Mouse (Mus musculus) hindbrain, postnatal 0 days (tissue): ENCODE results near the gene Adgrl3. TPM values are rescaled to one million over a fixed set of nuclear protein-coding genes. Genes with fewer than 3 reads are reported as not detected.
A peak's percentile ranks its signal among the peaks of the same experiment; 100 is the strongest.

Experiments used
- ATAC-seq: fragments of 200-750 bp; cut with Nextera tagmentation; 2 replicates; pipeline ENCODE4 v1.8.0; 2017; ENCODE audit warnings: mild to moderate bottlenecking, moderate TSS enrichment, moderate library complexity
- DNase-seq: peaks from one replicate; pipeline ENCODE4 v3.0.0-alpha.2; 2015; ENCODE audit warnings: low spot score
- H3K27ac ChIP-seq: fragments of 300-500 bp; sonication (generic); 2 replicates; pipeline ENCODE4 v1.5.1; 2014; ENCODE audit warnings: mild to moderate bottlenecking
- H3K27me3 ChIP-seq: fragments of 300-500 bp; sonication (generic); 2 replicates; pipeline ENCODE4 v1.6.1; 2014; ENCODE audit warnings: low read length, mixed read lengths; ENCODE audit not compliant: insufficient read depth
- H3K36me3 ChIP-seq: fragments of 300-500 bp; sonication (generic); 2 replicates; pipeline ENCODE4 v1.6.1; 2014; ENCODE audit warnings: low read length, mixed read lengths; ENCODE audit not compliant: insufficient read depth
- H3K4me1 ChIP-seq: fragments of 300-500 bp; sonication (generic); 2 replicates; pipeline ENCODE4 v1.6.1; 2014; ENCODE audit warnings: antibody characterized with exemption, low read length, mixed read lengths; ENCODE audit not compliant: insufficient read depth
- H3K4me2 ChIP-seq: fragments of 300-500 bp; sonication (generic); 2 replicates; pipeline ENCODE4 v1.6.1; 2014; ENCODE audit warnings: low read depth, mild to moderate bottlenecking, low read length, moderate library complexity, mixed read lengths
- H3K4me3 ChIP-seq: fragments of 300-500 bp; sonication (generic); 2 replicates; pipeline ENCODE4 v1.5.1; 2014; ENCODE audit warnings: low read length
- H3K9ac ChIP-seq: fragments of 300-500 bp; sonication (generic); replicated peaks from 2 replicates; pipeline ENCODE4 v1.6.1; 2014; ENCODE audit warnings: mild to moderate bottlenecking, low read length, moderate library complexity, mixed read lengths
- H3K9me3 ChIP-seq: fragments of 300-500 bp; sonication (generic); 2 replicates; pipeline ENCODE4 v1.6.1; 2016; ENCODE audit warnings: low read length, mixed read lengths
- CTCF ChIP-seq: IDR thresholded peaks from 2 replicates; pipeline ENCODE4 v1.5.1; 2016; ENCODE audit warnings: antibody characterized with exemption, control low read depth, low read depth
- WGBS: fragments of 180-500 bp; shearing (Covaris S2); extraction: QIAGEN DNeasy Blood & Tissue Kit; methylation state at CpG from one replicate; pipeline ENCODE4 v1.1.7; 2014; 5-methylcytosine and 5-hydroxymethylcytosine counted together
- polyA plus RNA-seq: library from polyadenylated mRNA; unstranded; fragments of >200 nt; fragmentation: Nextera tagmentation; extraction: Ambion mirVana; gene quantifications from 2 replicates; pipeline ENCODE4 v1.2.1, GENCODE M21; 2015
- total RNA-seq: library from RNA; depleted of rRNA; stranded (reverse); fragments of >200 nt; gene quantifications from 2 replicates; pipeline ENCODE4 v1.2.3, GENCODE M21; 2014

Adgrl3 gene
- total and polyA plus RNA-seq, 2 experiments from 2014 or later, result 52.7 to 186 TPM

DNA sequence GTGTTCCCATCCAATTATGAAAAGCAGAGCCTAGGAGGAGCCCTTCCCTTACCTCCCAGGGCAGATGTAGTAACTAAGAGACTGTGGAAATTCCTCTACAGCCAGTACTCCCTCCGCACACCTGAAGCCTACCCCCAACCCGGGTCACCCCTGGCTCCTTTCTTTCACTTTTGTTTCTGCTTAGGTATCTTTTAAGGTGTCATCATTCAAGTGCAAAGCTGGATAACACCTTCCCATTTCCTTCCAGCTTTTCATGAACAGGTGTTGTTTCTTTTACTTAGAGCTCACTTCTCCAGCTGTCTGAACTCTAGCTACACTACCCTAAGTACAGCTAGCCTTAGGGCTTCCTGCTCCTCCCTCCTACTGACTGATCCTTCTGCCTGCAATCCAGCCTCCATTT lies 634.0 kb downstream of the Adgrl3 start:
- WGBS, result 57% methylated on average over 2 of the region's 2 CpGs
- no peak overlapping the region for H3K27ac ChIP-seq

DNA sequence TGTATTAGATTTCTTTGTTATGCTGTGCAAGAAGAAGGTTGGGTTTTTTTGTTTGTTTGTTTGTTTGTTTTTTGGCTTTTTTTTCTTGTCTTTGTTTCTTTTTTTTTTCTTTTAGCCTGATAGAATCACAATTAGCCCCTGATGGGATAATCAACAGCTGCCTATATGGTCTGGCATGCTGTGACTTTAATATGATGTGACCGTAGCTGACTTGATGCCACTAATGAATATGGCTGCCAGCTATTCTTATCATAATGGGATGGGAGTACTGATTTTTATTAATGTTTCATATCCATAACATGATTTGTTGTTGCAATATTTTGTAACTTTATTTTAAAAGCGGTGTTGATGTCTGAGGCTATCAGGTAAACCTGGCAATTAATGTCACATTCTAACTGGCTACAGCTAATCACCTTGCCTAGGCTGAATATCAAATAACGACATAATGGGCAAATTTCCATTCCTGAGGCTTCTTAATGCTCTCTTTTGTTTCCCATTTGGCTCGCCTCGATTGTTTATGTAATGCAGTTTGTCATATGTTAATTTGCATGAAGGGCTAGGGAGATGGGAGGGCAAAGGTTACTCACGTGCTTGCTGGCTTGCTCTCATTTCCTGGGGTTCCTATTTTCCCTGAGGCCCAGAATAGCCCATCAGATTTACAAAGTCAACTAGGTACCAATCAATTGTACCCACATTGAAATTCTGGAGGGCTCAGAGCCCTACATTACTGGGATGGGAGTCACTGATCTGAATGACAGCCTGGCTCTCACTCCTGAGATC lies 641.9 kb downstream of the Adgrl3 start:
- H3K4me2 ChIP-seq, result no peak overlapping the region
- no peak overlapping the region for H3K4me3 ChIP-seq
- TF ChIP-seq CTCF, result no peak
- no peaks in the 10 kb centered on the region for H3K9me3 ChIP-seq
- no peaks in the 10 kb centered on the region for H3K36me3 ChIP-seq
- H3K27me3 ChIP-seq, result no peaks in the 10 kb centered on the region
- H3K27ac ChIP-seq, result no peak overlapping the region
- ATAC-seq (0 out of 2 replicates have a peak, but pooled peaks have one; percentile 32), DNase-seq (peak; percentile 52)
- no peaks in the 10 kb centered on the region for H3K4me1 ChIP-seq
- H3K9ac ChIP-seq, result no peak overlapping the region
- 20% methylated on average over 6 of the region's 6 CpGs for WGBS

More for the DNA sequence above, 634.0 kb downstream of the Adgrl3 start:
- Histone ChIP-seq H3K4me2 (no peak overlapping the region), H3K4me3 (no peak overlapping the region), H3K4me1 (no peaks in the 10 kb centered on the region), H3K9me3 (no peaks in the 10 kb centered on the region), H3K27me3 (no peaks in the 10 kb centered on the region), H3K36me3 (no peaks in the 10 kb centered on the region), H3K9ac (no peak overlapping the region)
- DNase-seq, result no peak
- no peak for TF ChIP-seq CTCF
- no peak for ATAC-seq

- H3K4me3 ChIP-seq, result no peak overlapping the region
- 45% methylated on average over 4 of the region's 4 CpGs for WGBS
- H3K4me1 ChIP-seq, result no peaks in the 10 kb centered on the region
- ATAC-seq, result no peak
- H3K9me3 ChIP-seq, result no peaks in the 10 kb centered on the region
- no peak for DNase-seq
- H3K27ac ChIP-seq, result no peak overlapping the region
- H3K9ac ChIP-seq, result no peak overlapping the region
- H3K36me3 ChIP-seq, result no peaks in the 10 kb centered on the region
- TF ChIP-seq CTCF, result no peak
- no peak overlapping the region for H3K4me2 ChIP-seq
- H3K27me3 ChIP-seq, result no peaks in the 10 kb centered on the region
Observed at GRCm38 (mm10) chr5:81671025-81671424, 651.1 kb downstream of the Adgrl3 start.

- no peak overlapping the region for H3K4me3 ChIP-seq
- H3K4me2 ChIP-seq, result no peak overlapping the region
- no peak overlapping the region for H3K27ac ChIP-seq
- H3K27me3 ChIP-seq, result no peaks in the 10 kb centered on the region
- no peaks in the 10 kb centered on the region for H3K4me1 ChIP-seq
- H3K36me3 ChIP-seq, result no peaks in the 10 kb centered on the region
- H3K9ac ChIP-seq, result no peak overlapping the region
- no peaks in the 10 kb centered on the region for H3K9me3 ChIP-seq
- DNase-seq (no peak), ATAC-seq (no peak)
- WGBS, result 89% methylated on average over 4 of the region's 4 CpGs
- no peak for TF ChIP-seq CTCF
Observed at GRCm38 (mm10) chr5:81674275-81674974, 654.5 kb downstream of the Adgrl3 start.

- Histone ChIP-seq H3K9ac (no peak overlapping the region), H3K4me3 (no peak overlapping the region), H3K4me2 (no peak overlapping the region), H3K9me3 (no peaks in the 10 kb centered on the region), H3K27ac (no peak overlapping the region), H3K27me3 (no peaks in the 10 kb centered on the region), H3K36me3 (no peaks in the 10 kb centered on the region), H3K4me1 (no peaks in the 10 kb centered on the region)
- ATAC-seq (no peak), DNase-seq (no peak)
- WGBS, result 76% methylated on average over 1 of the region's 1 CpGs
- no peak for TF ChIP-seq CTCF
Observed at GRCm38 (mm10) chr5:81674975-81675371, 655.0 kb downstream of the Adgrl3 start.

- no peak for ATAC-seq
Observed at GRCm38 (mm10) chr5:81676896-81677295, 657.0 kb downstream of the Adgrl3 start.

DNA sequence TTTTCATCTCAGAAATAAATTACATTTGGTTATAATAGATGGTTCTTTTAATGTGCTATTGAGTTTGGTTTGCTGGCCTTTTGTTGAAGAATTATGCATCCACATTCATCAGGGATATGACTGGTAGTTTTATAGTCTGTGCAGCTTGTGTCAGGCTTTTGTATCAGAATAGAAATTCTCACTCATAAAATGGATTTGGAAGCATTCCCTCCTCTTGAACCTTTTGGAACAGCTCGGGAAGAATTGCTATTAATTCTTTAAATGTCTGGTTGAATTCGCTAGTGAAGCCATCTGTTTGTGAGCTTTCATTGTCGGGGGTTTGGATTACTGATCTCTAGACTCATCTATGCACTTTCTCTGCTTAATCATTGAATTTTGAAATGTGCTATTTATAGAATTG lies 666.3 kb downstream of the Adgrl3 start:
- no peaks in the 10 kb centered on the region for H3K36me3 ChIP-seq
- ATAC-seq, result no peak

More at GRCm38 (mm10) chr5:81676896-81677295, 657.0 kb downstream of the Adgrl3 start:
- H3K4me3 ChIP-seq, result no peak overlapping the region
- peak; percentile 11 for DNase-seq
- H3K36me3 ChIP-seq, result no peaks in the 10 kb centered on the region
- WGBS, result 65% methylated on average over 1 of the region's 1 CpGs
- no peak overlapping the region for H3K27ac ChIP-seq
- no peak overlapping the region for H3K9ac ChIP-seq
- no peak overlapping the region for H3K4me2 ChIP-seq
- no peaks in the 10 kb centered on the region for H3K9me3 ChIP-seq
- H3K4me1 ChIP-seq, result no peaks in the 10 kb centered on the region
- no peaks in the 10 kb centered on the region for H3K27me3 ChIP-seq
- no peak for TF ChIP-seq CTCF

More for the DNA sequence above, 666.3 kb downstream of the Adgrl3 start:
- Histone ChIP-seq H3K4me2 (no peak overlapping the region), H3K9me3 (no peaks in the 10 kb centered on the region), H3K4me1 (no peaks in the 10 kb centered on the region), H3K27ac (no peak overlapping the region), H3K4me3 (no peak overlapping the region), H3K27me3 (no peaks in the 10 kb centered on the region), H3K9ac (no peak overlapping the region)
- WGBS, result 75% methylated on average over 3 of the region's 3 CpGs
- no peak for TF ChIP-seq CTCF
- no peak for DNase-seq
